Mouse (Mus musculus) lung, adult 18-20 months (tissue): ENCODE results near the gene Irak2.
A peak's percentile ranks its signal among the peaks of the same experiment; 100 is the strongest.
"Not testable (repeated sequence)": the region's sequence is repeated elsewhere in the genome, so short reads cannot be mapped to it uniquely, and the experiment has no call there.

ENCODE experiments used
- DNase-seq, 2 experiments: peaks; one replicate each; pipeline ENCODE4 v3.0.0; 2022; ENCODE audit warnings: mixed read lengths in 2 of 2

The Irak2 gene

GRCm38 (mm10) chr6:113668287-113669154, 30.3 kb downstream of the Irak2 start:
- peak; percentile 76 to 82 for DNase-seq

DNA sequence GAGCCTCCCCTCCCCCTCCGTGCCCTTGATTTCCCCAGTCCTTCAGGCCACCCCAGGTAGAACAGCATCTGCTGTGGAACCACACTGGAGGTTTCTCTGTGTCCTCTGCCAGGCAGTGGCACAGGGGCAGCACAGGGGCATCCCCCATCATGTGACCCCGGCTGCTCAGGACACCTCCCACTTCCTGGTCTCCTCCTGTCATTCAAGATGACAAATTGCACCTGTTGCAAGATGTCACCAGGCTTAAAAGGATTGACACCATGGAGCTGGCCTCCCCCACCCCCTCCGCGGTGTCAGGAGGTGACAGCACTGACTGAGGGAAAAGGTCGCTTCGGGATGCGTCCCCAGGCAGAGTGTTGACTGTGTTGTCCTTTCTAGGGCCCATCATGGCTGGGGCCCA, 31.6 kb downstream of the Irak2 start:
- no peak for DNase-seq

- not testable (repeated sequence) for DNase-seq
Observed at GRCm38 (mm10) chr6:113672029-113672428, 33.8 kb downstream of the Irak2 start.

DNA sequence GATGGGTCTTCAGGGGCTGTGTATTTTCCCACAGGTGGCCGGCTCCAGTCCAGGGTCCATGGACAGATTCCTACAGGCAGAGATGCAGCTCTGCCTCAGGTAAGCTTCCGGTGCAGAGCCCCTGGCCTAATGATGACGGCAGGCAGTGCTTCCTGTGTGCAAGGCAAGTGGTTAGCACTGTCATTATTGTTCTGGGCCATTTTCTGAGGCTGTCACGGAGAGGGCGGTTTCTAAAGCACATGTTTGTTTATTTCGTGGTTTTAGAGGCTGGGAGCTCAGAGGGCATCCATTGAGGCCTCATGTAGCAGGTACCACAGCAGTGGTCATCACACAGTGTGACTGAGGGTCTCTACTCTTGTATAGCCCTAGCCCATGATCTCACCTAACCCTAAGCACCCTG, 34.7 kb downstream of the Irak2 start:
- no peak for DNase-seq

DNA sequence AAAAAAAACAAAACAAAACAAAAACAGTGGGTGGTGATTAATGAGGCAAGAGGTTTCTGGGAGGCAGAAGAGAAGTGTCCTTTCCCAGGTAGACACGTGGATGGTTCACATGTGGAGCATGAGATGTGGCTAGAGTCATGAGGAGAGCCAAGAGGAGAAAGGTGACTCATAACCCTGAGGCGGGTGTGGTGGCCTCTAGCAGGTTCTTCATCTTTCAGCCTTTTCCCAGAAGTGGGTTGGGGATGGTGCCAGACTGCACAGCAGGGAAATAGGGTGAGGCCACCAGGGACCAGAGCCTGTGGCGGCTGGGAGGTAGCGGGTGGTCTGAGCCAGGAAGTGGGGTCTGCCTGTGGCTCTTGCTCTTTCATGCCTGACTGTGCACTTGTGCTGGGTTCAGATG, 37.0 kb downstream of the Irak2 start:
- peak; percentile 81 to 87 for DNase-seq

GRCm38 (mm10) chr6:113675991-113676390, 37.7 kb downstream of the Irak2 start:
- DNase-seq = no peak

- DNase-seq = peak; percentile 65 to 68
Observed at GRCm38 (mm10) chr6:113677070-113677734, 38.9 kb downstream of the Irak2 start.

- no peak for DNase-seq
Observed at GRCm38 (mm10) chr6:113678246-113679012, 40.2 kb downstream of the Irak2 start.

- DNase-seq = peak in 1 of 2 experiments; percentile 36
Observed at GRCm38 (mm10) chr6:113679993-113680566, 41.8 kb downstream of the Irak2 start.

GRCm38 (mm10) chr6:113681271-113681670, 43.0 kb downstream of the Irak2 start:
- peak; percentile 90 to 93 for DNase-seq

DNA sequence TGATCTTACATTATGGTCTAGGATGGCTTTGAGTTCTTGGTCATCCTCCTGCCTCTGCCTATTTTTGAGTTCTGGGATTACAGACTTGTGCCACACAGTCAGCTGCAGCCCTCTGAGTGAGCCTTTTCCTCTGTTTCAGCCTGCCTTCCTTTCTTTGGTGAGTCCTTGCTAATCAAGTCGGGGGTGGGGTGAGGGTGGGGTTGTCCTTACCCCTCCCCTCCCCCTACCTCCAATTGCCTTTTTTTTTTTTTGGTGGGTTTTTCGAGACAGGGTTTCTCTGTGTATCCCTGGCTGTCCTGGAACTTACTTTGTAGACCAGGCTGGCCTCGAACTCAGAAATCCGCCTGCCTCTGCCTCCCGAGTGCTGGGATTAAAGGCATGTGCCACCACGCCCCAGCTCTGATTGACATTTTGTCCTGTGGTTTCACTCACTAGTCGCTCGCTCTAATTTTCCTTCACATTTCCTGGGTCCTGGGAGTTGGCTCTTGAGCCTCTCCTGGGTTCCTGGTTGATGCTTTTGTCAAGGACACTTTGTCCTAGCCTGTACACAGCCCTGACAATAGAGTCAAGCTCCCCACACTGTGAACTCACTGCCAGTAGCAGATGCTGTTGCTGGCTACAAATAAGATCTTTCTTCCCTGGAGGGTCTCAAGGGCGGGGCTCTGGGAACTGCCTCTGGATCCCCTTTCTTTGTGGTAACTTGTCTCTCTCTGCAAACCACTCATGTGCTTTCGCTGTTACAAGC, 45.0 kb downstream of the Irak2 start:
- no peak for DNase-seq

DNA sequence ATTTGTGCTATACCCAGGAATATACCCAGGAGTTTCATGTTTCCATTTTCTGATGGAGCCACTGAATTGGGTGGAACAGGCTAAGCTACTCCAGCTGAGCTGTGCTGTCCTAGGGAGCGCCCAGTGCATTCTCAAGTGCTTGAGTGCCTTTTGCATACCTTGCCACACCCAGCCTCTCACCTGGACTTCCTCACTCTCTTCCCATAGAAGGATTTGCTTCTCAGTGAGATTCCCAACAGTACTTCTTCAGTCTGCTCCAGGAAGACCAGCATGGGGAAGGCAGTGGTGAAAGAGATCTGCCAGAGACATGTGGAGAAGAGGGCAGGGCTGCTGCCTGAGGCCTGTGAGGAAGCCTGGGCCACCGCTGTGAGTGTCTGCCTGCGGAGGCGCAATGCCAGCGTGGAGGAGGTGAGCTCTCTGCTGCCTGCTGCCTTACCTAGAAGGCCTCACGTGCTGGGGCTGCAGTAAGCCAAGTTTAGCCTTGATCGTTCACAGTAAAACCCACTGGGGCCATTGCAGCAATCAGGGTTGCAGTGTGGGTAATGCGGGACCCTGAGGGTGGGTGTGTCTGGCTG, 48.4 kb downstream of the Irak2 start:
- peak; percentile 82 to 88 for DNase-seq

GRCm38 (mm10) chr6:113690008-113690399, 51.7 kb downstream of the Irak2 start:
- no peak for DNase-seq

DNA sequence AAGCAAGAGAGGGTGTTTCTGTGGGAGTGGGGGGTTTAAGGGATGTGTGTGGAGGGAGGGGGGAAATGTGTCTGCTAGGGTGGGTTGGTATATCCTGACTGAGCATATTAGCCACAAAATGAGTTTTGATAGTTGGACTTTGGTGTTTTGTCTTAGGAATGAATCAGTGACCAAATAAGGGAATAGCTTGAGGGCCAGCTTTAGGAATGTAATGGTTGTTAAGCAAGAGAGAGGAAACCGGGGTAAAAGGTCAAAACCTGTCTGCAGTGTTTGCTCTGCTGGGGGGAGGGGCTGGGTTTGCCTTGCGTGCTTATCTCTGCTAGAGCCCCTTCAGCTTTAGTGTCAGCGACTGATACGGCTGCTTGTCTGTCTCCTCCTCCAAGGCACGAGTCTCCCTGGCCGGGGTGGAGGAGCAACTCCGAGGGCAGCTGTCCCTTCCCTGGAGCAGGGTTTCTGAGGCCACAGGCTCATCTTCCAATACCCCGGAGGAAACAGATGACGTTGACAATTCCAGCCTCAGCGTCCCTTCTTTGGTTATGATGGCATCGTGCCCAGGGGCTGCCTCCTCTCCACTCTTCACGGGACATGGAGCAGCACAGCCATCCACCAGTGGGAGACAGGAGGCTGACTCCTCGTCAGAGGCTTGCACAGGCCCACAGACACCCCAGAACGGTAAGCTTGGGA, 52.3 kb downstream of the Irak2 start:
- peak; percentile 83 to 91 for DNase-seq

DNA sequence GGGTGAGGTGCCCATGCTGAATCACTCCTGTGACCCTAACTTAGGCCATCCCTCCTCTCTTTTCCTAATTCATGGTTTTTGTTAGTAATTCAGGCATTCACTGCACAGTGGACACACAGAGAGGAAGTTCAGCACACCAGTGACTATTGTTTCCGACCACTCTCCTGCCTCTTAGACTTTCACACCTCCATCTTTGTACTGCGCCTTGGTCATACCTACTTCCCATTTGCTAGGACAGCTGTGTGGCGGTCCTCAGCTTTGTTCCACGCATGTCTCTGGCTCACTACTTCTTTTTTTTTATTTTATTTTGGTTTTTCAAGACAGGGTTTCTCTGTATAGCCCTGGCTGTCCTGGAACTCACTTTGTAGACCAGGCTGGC, 52.8 kb downstream of the Irak2 start:
- no peak for DNase-seq

DNA sequence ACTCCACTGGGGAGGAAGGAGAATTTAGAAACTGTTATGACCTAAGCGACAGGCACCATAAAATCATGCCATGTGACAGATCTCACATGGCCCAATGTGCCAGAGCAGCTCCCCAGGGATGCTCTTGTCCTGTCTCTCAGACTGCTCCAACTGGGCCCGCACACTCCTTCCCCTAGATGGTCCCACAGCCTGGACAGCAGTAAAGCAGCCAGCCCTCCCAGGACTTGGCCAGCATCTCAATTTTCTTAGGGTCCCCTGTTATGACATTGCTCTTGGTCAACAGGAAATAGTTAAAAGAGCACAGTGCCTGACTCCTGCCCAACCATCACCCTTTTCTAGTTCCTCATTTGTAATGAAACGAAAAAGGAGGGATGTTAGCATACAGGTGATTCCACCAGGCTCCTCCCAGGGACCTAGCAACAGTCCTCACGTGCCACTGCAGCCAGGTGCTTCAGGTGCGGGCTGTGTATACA, 54.4 kb downstream of the Irak2 start:
- DNase-seq = no peak

GRCm38 (mm10) chr6:113693377-113693776, 55.1 kb downstream of the Irak2 start:
- DNase-seq = no peak

DNA sequence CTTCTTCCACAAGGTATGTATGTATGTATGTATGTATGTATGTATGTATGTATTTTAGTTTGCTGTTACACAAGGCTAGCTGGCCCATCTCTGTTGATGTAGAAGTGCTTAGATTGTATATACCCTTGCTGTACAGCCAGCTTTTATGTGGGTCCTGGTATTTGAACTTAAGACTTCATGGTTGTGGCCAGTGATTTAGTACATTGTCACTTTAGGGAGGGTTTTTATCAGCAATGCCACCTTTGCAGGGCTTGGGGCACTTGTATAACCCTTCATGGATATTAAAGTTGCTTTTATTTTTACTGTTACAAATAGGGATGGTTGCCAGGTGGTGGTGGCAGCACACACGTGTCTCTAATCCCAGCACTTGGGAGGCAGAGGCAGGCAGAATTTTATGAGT, 56.9 kb downstream of the Irak2 start:
- no peak for DNase-seq

DNA sequence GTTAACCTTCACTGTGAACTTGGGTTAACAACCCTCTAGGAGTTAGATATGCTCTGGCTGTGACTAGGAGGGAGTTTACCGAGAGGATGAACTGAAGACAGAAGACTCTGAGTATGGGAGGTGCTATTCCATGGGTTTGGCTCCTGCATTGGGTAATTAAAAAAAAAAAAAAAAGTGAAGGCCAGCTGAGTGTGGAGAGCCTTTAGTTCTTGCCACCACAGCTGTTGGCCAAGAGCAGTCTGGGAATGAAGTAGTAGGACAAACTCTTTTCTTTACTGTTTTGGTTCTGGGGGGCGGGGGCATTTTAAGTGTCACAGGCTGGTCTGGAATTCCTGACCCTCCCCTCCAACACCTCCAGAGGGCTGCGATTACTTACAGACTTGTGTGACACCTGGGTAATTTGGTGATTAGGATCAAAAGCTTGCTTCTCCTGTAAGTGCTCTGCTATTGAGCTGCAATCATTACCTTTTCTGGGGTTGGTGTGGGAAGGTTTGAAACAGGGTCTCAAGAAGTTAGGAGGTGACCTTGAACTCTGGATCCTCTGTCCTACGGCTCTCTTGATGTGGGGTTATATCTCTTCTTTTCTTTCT, 57.6 kb downstream of the Irak2 start:
- DNase-seq = no peak

- peak; percentile 99 for DNase-seq
Observed at GRCm38 (mm10) chr6:113696582-113697221, 58.4 kb downstream of the Irak2 start, which contains the start of gene Tatdn2. TSS of gene Tatdn2 (plus strand) at chr6:113697050.
